Mouse (Mus musculus): ENCODE results near the gene Hist1h2bm. TPM values are rescaled to one million over a fixed set of nuclear protein-coding genes. Genes with fewer than 3 reads are reported as not detected.

Gene Hist1h2bm
- 1 to 10 TPM; 2.4 to 2.8 TPM for polyA plus RNA-seq (2017; shearing (Covaris generic))

- ATAC-seq = peak; percentile 94
Measured at GRCm38 (mm10) chr13:21721757-21722372, at the start of gene Hist1h2bm. TSS of gene Hist1h2bm (plus strand) at chr13:21722044.

- ATAC-seq = no peak
Measured at GRCm38 (mm10) chr13:21677305-21677704, 44.5 kb upstream of the Hist1h2bm start, which contains the start of gene Olfr1360. TSS of gene Olfr1360 (minus strand) at chr13:21677405.

GRCm38 (mm10) chr13:21697811-21698210, 24.0 kb upstream of the Hist1h2bm start, which contains the start of gene Olfr1359:
TSS of gene Olfr1359 (plus strand) at chr13:21698111.
- no peak for ATAC-seq

- no peak for ATAC-seq
Measured at GRCm38 (mm10) chr13:21706669-21707068, 15.2 kb upstream of the Hist1h2bm start.

GRCm38 (mm10) chr13:21710031-21710711, 11.7 kb upstream of the Hist1h2bm start:
- ATAC-seq = peak; percentile 71

- peak; percentile 62 for ATAC-seq
Measured at GRCm38 (mm10) chr13:21710821-21711525, 10.9 kb upstream of the Hist1h2bm start.

GRCm38 (mm10) chr13:21711698-21712097, 10.1 kb upstream of the Hist1h2bm start:
- no peak for ATAC-seq

- no peak for ATAC-seq
Measured at GRCm38 (mm10) chr13:21714725-21715124, 7.1 kb upstream of the Hist1h2bm start.

- no peak for ATAC-seq
Measured at GRCm38 (mm10) chr13:21715131-21715863, 6.5 kb upstream of the Hist1h2bm start.

- ATAC-seq = peak; percentile 90
Measured at GRCm38 (mm10) chr13:21715864-21716539, 5.8 kb upstream of the Hist1h2bm start, which contains the start of the genes Hist1h2bl and Hist1h2ai. TSS of gene Hist1h2bl (minus strand) at chr13:21716143. TSS of gene Hist1h2ai (plus strand) at chr13:21716422.

- peak; percentile 3 for ATAC-seq
Measured at GRCm38 (mm10) chr13:21716540-21717391, 5.1 kb upstream of the Hist1h2bm start.

GRCm38 (mm10) chr13:21717397-21718357, 4.2 kb upstream of the Hist1h2bm start, which contains the start of gene Hist1h3h:
TSS of gene Hist1h3h (plus strand) at chr13:21717659.
- ATAC-seq = peak; percentile 47

GRCm38 (mm10) chr13:21718381-21719080, 3.3 kb upstream of the Hist1h2bm start:
- ATAC-seq = no peak

GRCm38 (mm10) chr13:21721107-21721756, 612 bp upstream of the Hist1h2bm start:
- peak; percentile 11 for ATAC-seq

- ATAC-seq = no peak
Measured at GRCm38 (mm10) chr13:21722373-21722925, 605 bp downstream of the Hist1h2bm start.

GRCm38 (mm10) chr13:21722993-21723836, 1.4 kb downstream of the Hist1h2bm start:
- no peak for ATAC-seq

GRCm38 (mm10) chr13:21727948-21728572, 6.2 kb downstream of the Hist1h2bm start:
- no peak for ATAC-seq
